Mouse (Mus musculus) thymus, adult 2 months (tissue): ENCODE measurements around the gene Slc9a1. TPM values are rescaled to one million over a fixed set of nuclear protein-coding genes. Genes with fewer than 3 reads are reported as not detected.
A peak's percentile ranks its signal among the peaks of the same experiment; 100 is the strongest.

Experiments used
- DNase-seq: peaks from one replicate; pipeline ENCODE4 v3.0.0; 2021
- H3K27ac ChIP-seq: fragments of 200-500 bp; 2 replicates; pipeline ENCODE4 v1.5.1; 2012; ENCODE audit warnings: low read length, control low read depth; ENCODE audit not compliant: control insufficient read depth, insufficient read depth
- H3K27me3 ChIP-seq: fragments of 200-500 bp; 2 replicates; pipeline ENCODE4 v1.6.1; 2012; ENCODE audit warnings: mild to moderate bottlenecking, low read length, moderate library complexity, mixed read lengths; ENCODE audit not compliant: control insufficient read depth, insufficient read depth
- H3K36me3 ChIP-seq: fragments of 200-500 bp; 2 replicates; pipeline ENCODE4 v1.6.1; 2012; ENCODE audit warnings: mild to moderate bottlenecking, low read length, moderate library complexity; ENCODE audit not compliant: control insufficient read depth, insufficient read depth
- H3K4me1 ChIP-seq: fragments of 200-500 bp; replicated peaks from 2 replicates; pipeline ENCODE4 v1.6.1; 2012; ENCODE audit warnings: low read length; ENCODE audit not compliant: control insufficient read depth, insufficient read depth
- H3K4me3 ChIP-seq: fragments of 200-500 bp; 2 replicates; pipeline ENCODE4 v1.5.1; 2012; ENCODE audit warnings: mild to moderate bottlenecking, low read length, control low read depth, moderate library complexity; ENCODE audit not compliant: control insufficient read depth, insufficient read depth
- CTCF ChIP-seq: fragments of 200-500 bp; IDR thresholded peaks from 2 replicates; pipeline ENCODE4 v1.5.1; 2012; ENCODE audit warnings: mild to moderate bottlenecking, control low read depth, low read length, moderate library complexity, borderline replicate concordance; ENCODE audit not compliant: control insufficient read depth, poor library complexity, insufficient read depth; ENCODE audit errors: extremely low read depth
- POLR2A ChIP-seq: fragments of 200-500 bp; IDR thresholded peaks from 2 replicates; pipeline ENCODE4 v1.6.1; 2012; ENCODE audit warnings: mild to moderate bottlenecking, low read length, control low read depth, moderate library complexity; ENCODE audit not compliant: control insufficient read depth, poor library complexity, insufficient read depth; ENCODE audit errors: extremely low read depth
- WGBS: fragments of 180-500 bp; shearing (Covaris S2); methylation state at CpG from one replicate; pipeline ENCODE4 v1.1.7; 2018; 5-methylcytosine and 5-hydroxymethylcytosine counted together
- polyA plus RNA-seq: library from polyadenylated mRNA; depleted of rRNA; stranded (reverse); fragments of >200 nt; gene quantifications from 2 replicates; pipeline ENCODE4 v1.2.3, GENCODE M21; 2012

Gene Slc9a1
- polyA plus RNA-seq, 1 experiment: 77.9 TPM

DNA sequence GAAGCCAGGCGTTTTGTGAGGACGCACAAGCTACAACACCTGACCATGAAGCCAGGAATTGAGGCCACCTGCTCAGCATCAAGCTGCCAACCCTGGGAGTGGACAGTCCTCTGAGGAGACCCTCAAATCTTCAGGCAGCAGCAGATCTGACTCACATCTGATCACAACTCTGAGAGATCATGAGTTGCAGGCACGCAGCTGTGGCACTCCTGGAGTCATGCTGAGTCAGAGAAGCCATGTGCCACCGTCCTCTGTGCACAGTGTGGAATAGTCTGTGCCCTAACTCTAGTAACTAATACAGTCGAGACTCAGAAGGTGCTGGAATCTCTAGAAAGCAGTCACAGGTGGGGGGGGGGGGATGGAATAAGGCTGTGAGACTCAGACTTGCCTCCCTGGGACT lies 77.9 kb downstream of the Slc9a1 start:
- Histone ChIP-seq H3K27ac (no peak overlapping the region), H3K4me1 (no peaks in the 10 kb centered on the region), H3K27me3 (no peaks in the 10 kb centered on the region; the same call in 1 of the 2 replicates), H3K36me3 (no peaks in the 10 kb centered on the region), H3K4me3 (no peak overlapping the region)
- no peak for DNase-seq
- no peak for TF ChIP-seq CTCF
- TF ChIP-seq POLR2A: no peak
- WGBS: 66% methylated on average over 5 of the region's 5 CpGs

DNA sequence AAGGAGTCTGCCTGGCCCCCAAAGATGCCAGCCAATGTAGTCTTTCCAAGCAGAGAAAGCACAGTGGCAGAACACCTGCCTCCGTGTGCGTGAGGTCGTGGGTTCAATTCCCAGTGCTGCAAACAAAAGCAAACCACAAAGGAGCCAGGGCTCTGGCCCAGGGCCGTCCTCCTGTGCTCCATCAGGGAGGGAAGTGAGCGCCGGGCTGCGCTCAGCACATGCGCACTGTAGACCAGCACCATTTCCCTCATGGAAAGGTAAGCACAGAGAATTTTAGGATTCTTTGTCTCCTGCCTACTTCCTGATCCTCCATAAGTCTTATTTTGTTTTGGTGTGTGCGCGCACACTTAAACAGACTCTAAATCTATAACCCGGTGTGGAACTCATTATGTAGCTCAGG lies 78.5 kb downstream of the Slc9a1 start:
- no peak overlapping the region for H3K27ac ChIP-seq
- WGBS: 82% methylated on average over 11 of the region's 11 CpGs
- TF ChIP-seq POLR2A: no peak
- TF ChIP-seq CTCF: no peak
- H3K4me1 ChIP-seq: no peaks in the 10 kb centered on the region
- H3K4me3 ChIP-seq: no peak overlapping the region
- no peaks in the 10 kb centered on the region for H3K36me3 ChIP-seq
- H3K27me3 ChIP-seq: no peaks in the 10 kb centered on the region; the same call in 1 of the 2 replicates
- DNase-seq: no peak

DNA sequence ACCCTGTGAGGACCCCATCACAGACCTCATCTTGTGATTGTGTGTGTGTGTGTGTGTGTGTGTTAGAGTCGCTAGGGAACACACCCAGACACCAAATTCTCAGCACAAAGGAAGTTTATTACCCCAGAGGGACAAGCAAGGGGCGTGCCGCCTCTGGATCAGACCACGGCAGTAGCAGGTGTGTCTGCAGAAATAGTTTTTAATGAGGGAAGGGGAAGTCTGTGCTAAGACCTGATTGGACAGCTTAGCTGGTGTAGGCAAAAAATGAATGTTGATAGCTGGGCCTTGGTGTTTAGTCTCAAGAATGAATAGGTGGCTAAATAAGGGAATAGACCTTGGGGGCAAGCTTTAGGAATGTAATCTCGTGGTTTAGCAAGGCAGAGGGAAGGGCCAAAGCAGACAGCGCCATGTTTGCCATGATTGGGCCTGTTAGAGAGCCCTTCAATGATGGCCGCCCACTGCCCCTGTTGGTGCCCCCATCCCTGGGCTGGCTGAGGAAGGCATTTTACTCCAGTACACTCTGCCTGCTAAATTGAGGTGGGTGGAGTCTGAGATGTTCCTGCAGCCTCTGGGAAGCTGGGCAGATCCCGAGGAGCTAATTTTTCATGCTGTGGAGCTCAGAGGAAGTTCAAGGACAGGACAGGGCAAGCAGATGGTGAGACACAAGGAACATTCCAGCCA lies 79.3 kb downstream of the Slc9a1 start:
- H3K4me1 ChIP-seq: no peaks in the 10 kb centered on the region
- no peak for TF ChIP-seq CTCF
- TF ChIP-seq POLR2A: no peak
- no peak overlapping the region for H3K27ac ChIP-seq
- no peaks in the 10 kb centered on the region for H3K36me3 ChIP-seq
- 53% methylated on average over 8 of the region's 8 CpGs for WGBS
- H3K27me3 ChIP-seq: no peaks in the 10 kb centered on the region; the same call in 1 of the 2 replicates
- DNase-seq: no peak
- no peak overlapping the region for H3K4me3 ChIP-seq

DNA sequence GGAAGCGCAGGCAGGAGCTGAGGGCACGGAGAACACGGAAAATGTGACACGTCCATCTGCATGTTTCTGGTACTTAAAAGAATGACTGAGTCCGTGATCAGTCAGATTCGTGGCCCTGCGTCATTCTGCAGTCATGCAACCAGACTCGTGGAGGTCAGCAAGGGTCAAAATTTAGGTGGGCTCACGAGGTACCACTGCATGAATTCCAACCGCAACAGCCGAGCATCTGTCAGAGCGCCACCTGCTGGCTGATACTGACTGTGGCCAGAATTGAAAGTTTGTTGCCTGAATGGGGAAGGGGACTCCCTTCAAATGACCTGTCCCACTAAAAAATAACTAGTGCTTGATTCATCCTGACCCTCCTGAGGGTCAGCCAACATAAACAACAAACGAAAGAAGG lies 80.2 kb downstream of the Slc9a1 start:
- no peaks in the 10 kb centered on the region for H3K4me1 ChIP-seq
- peak; percentile 38 for DNase-seq
- no peaks in the 10 kb centered on the region for H3K36me3 ChIP-seq
- no peaks in the 10 kb centered on the region; the same call in 1 of the 2 replicates for H3K27me3 ChIP-seq
- WGBS: 28% methylated on average over 13 of the region's 13 CpGs
- H3K4me3 ChIP-seq: no peak overlapping the region
- TF ChIP-seq POLR2A (no peak), CTCF (peak; percentile 84)
- no peak overlapping the region for H3K27ac ChIP-seq

DNA sequence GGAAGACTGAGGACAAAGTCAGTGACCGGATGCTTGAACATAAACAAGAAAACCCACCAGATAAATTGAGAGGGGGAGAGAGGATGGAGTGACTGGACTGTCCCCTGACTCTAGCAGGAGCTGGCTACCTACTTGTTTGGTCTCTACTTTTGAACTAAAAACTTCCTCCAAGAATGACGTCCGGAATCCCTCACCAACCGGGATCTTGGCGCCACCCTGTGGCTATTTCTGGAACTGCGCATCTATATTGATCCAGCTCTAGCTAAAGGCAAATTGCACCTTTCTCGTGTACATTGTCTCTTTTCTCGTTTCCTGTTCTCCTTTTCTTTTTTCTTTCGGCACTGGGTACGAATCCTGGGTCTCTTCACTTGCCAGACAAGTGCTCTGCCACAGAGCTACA lies 82.0 kb downstream of the Slc9a1 start:
- no peaks in the 10 kb centered on the region for H3K4me1 ChIP-seq
- H3K4me3 ChIP-seq: no peak overlapping the region
- H3K27ac ChIP-seq: no peak overlapping the region
- WGBS: 8% methylated on average over 10 of the region's 10 CpGs
- no peaks in the 10 kb centered on the region; the same call in 1 of the 2 replicates for H3K27me3 ChIP-seq
- no peaks in the 10 kb centered on the region for H3K36me3 ChIP-seq
- DNase-seq: peak; percentile 85
- TF ChIP-seq POLR2A (no peak), CTCF (no peak)

DNA sequence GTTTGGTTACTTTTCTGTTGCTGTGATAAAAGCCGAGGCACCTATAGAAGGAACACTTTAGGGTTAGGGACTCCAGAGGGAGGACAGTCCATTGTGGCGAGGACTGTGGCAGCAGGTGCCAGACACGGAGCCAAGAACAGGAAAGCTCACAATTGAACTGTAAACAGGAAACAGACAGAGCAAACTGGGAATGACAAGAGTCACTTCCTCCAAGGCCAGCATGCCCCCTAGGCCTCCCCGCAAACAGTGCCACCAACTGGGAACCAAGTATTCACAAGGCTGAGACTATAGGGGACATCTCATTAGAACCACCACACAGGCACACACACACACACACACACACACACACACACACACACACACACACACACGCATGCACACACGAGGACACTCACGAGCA lies 82.9 kb downstream of the Slc9a1 start:
- no peak overlapping the region for H3K4me3 ChIP-seq
- no peaks in the 10 kb centered on the region for H3K36me3 ChIP-seq
- 83% methylated on average over 7 of the region's 7 CpGs for WGBS
- no peaks in the 10 kb centered on the region; the same call in 1 of the 2 replicates for H3K27me3 ChIP-seq
- TF ChIP-seq CTCF (no peak), POLR2A (no peak)
- H3K27ac ChIP-seq: no peak overlapping the region
- no peak for DNase-seq
- no peaks in the 10 kb centered on the region for H3K4me1 ChIP-seq

DNA sequence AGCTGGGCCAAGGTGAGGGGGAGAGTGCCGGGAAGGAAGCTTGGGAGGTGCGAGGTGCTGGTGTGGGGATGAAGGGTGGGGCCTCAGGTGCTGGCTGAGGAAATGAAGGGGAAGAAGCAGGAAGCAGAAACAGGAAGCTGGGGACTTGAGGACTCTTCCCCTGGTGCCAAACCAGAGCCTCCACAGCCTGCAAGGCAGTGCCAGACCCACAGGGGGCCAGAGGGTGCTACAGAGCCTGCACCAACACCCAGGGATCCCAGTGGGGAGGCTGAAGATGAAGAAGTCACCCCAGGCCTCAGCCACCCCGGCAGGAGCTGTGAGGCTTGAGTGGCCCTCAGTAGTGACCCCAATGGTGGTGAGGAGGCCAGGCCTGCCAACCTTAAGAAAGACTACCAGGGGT lies 88.5 kb downstream of the Slc9a1 start:
- Histone ChIP-seq H3K36me3 (no peaks in the 10 kb centered on the region), H3K4me3 (no peak overlapping the region), H3K27ac (no peak overlapping the region), H3K27me3 (no peaks in the 10 kb centered on the region), H3K4me1 (peaks cover 2% of the 10 kb centered on the region; the same call in 1 of the 2 replicates)
- peak; percentile 18 for DNase-seq
- TF ChIP-seq CTCF (no peak; the same call in 1 of the 2 replicates), POLR2A (no peak)
- WGBS: 20% methylated on average over 3 of the region's 3 CpGs
